Mouse (Mus musculus): ENCODE results near the gene Olfr220.

DNA sequence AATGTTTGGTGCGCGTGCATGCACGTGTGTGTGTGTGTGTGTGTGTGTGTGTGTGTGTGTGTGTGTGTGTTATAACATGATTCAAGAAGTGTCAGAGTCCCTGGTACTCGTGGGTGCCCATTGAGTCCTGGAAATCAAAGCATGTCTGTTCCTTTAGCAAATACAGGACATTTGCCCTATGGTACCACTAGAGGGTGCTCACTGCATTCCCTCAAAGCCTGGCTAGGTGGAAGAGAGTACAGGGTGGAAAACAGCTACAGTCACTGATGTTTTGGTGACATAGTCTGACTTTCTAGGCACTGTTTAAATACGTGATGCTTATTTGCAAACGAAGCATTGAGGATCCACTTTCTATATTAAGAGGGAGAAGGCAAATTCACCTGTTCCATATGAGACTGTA is 27.9 kb downstream of the Olfr220 start:
- TF ChIP-seq CTCF (conservative IDR thresholded peaks at IDR 0.05; ENCODE audit: insufficient read depth, insufficient read length, low read depth, low read length) (peak; percentile 83), POLR2A (IDR thresholded peaks at IDR 0.05; ENCODE audit: low read depth, low read length) (no peak)
